Mouse (Mus musculus) heart, postnatal 0 days (tissue): ENCODE data around the gene Pde4dip.

Source experiments
- CTCF ChIP-seq: IDR thresholded peaks from 2 replicates; pipeline ENCODE4 v1.5.1; 2016; ENCODE audit warnings: antibody characterized with exemption, control low read depth, low read depth
- EP300 ChIP-seq: IDR thresholded peaks from 2 replicates; pipeline ENCODE4 v1.6.1; 2016; ENCODE audit warnings: antibody characterized with exemption, low read depth

- TF ChIP-seq CTCF (no peak), EP300 (no peak)
These were observed 87.3 kb downstream of the Pde4dip start for GRCm38 (mm10) chr3:97801178-97801699.
